Mouse (Mus musculus) spleen, adult 2 months (tissue): ENCODE measurements around the gene Gm14403. TPM values are rescaled to one million over a fixed set of nuclear protein-coding genes. Genes with fewer than 3 reads are reported as not detected.

ENCODE experiments used
- polyA plus RNA-seq: library from polyadenylated mRNA; depleted of rRNA; stranded (reverse); fragments of >200 nt; gene quantifications from 2 replicates; pipeline ENCODE4 v1.2.3, GENCODE M21; 2012; rRNA removed

The Gm14403 gene
- polyA plus RNA-seq, 1 experiment: 0.15 TPM

Other genes with a start within 250 kb of the Gm14403 start
- not detected in 2 replicates for gene Gm14409, start 231.2 kb upstream of the Gm14403 start, polyA plus RNA-seq
- gene Gm14412, start 173.9 kb upstream of the Gm14403 start, polyA plus RNA-seq: not detected in 2 replicates
- 0.33 TPM in 1 of 2 replicates, not detected in the other for gene Gm14418, start 99.9 kb upstream of the Gm14403 start, polyA plus RNA-seq
- 0.97 and 1.1 TPM in 2 replicates for gene Zfp970, start 33.5 kb upstream of the Gm14403 start, polyA plus RNA-seq
- gene Gm14406, start 80.0 kb downstream of the Gm14403 start, polyA plus RNA-seq: not detected in 2 replicates